Mouse (Mus musculus) right cerebral cortex, adult 18-20 months (tissue): ENCODE data around the gene Dpy19l3.
A peak's percentile ranks its signal among the peaks of the same experiment; 100 is the strongest.

ENCODE experiments used
- DNase-seq: peaks from one replicate; pipeline ENCODE4 v3.0.0; 2022; ENCODE audit warnings: mixed read lengths

Dpy19l3 gene

DNA sequence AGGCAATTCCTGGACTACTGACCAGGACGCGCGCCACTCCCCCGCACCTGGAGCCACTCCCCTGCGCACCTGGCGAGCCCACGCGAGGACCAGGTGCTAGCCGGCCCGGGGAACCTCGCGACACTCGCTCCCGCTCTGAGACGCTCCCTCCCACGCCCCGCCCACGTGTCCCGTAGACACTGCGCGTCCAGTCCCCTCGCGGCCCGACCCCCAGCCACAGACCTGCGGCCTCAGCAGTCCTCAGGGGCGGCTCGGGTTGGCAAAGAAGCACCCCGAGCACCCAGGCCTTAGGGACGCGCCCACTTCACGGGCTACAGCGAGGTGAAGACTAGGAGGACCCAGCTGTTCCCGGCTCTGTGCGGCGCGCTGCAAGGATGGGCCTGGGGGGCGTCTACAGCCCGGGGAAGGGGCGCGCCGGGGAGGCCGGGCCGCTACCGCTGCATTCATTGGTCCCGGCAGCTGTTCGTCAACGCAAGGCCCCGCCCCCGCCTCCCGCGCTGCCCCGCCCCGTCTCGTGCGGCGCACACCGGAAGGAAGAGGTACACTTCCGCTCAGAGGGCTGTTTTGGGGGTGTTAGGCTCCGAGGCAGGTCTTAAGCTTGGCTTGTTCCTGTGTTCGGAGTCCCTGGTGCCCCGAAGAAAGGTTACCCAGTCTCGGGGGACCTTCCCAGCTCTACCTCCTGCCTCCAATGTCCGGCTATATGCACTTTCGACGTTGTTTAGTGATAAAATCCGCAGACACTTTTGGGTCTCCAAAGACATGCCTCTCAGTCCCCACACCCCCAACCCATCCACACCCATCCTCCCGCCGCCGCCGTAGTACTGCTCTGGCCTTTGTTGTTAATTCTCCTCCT is at the start of gene Dpy19l3:
Gene Dpy19l3 (minus strand): TSS at position 422 of the 853 bp plus-strand sequence.
- peak; percentile 86 for DNase-seq

DNA sequence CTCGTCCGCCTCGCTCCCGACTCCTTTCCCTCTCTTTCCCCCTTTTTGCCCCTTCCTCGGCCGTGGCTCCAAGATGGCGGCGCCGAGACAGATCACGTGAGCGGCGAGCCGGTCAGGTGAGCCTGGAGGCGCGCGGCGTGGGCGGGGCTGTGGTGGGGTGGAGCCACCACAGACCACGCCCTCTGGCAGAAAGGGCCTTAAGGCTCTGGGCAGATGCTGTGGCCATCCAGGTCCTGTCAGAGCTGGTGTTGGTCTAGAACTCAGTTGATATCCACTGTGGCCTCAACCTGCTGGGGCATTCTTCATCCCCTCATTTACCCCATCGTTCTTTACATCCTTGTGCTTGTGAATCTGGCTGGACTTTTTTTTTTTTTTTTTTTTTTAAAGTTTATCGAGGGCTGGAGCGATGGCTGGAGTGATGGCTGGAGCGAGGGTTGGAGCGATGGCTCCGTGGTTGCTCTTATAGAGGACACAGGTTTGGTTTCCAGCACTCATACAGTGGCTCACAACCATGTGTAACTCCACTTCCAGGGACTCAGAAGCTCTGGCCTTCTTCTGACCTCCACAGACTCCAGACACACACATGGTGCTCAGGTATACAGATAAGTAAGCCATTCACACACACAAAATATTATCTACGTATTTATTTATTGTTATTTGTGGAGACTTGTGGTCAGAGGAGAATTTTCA is 48.8 kb upstream of the Dpy19l3 start, which contains the start of gene Zfp507:
Gene Zfp507 (minus strand): TSS at position 98 of the 690 bp plus-strand sequence.
- peak; percentile 92 for DNase-seq

DNA sequence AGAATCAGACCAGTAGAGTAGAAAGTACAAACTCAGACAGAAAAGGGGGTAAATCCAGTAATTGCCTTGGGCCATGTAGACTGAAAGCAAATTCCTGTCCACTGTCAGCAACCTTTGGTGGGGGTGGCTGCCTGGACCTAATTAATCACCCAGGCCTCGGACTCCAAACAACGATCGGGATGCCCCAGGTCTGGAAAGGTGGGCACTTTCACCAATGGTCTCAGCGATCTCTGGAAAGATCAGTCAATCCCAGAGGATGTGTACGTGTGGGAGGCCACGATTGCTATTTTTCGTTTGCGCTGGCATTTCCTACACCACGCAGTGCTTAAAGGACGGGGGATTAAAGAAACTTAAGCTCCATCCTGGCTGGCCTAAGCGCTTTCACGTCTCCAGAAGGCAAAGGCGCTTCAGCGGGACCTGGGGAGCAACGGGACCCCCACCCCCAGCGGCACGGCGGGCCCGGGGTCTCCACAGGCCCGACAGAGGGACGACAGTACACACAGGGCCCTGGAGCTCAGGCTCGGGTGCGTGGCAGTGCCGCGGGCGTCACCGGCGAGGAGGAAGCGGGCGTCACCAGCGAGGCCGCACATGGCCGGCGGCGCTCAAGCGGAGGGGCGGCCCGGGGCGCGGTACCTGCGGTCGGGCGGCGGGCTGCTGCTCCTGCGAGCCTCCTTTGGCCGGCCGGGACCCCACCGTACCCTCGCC is 48.1 kb upstream of the Dpy19l3 start:
- DNase-seq = no peak

DNA sequence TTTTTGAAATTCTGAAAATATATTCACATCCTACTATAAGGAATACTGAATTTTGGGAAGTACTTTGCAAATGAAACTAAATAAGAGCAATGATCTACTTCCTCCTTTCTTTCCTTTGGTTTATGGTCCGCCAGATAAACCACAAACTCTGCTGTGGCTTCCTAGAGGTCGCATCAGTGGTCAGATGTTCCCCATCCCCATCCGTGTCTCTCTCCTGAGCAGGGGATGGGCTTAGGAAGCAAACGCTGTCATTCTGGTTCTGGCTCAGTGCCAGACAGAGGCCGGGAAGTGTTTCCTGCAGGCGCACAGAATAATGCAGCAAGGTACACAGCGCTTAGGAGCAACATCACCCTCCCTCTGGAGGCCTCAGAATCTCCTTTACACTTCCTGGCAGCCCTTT is 41.9 kb upstream of the Dpy19l3 start:
- DNase-seq = no peak

DNA sequence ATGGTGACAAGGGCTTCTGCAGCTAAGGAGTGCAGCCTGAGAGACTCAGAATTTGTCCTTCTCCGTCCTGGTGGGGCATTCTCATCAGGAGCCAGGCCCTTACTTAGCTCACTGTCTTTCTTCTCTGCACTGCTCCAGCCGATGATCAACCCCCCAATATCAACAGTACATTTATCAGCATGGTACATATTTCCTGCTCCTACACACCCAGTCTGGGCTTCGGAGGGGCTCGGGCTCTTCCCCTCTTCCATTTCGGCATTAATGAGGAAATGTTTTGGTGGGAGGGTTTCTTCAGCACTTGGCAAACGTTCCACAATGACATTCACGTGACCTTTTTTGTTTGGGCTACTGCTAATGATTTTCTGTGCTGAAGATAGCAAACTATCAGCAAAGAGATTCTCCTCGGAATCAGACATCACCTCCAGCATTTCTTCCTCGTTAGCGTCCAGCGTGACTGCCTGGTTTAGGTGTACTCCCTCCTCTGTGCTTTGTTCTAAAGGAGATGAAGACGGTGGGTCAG is 40.0 kb upstream of the Dpy19l3 start:
- DNase-seq = no peak

DNA sequence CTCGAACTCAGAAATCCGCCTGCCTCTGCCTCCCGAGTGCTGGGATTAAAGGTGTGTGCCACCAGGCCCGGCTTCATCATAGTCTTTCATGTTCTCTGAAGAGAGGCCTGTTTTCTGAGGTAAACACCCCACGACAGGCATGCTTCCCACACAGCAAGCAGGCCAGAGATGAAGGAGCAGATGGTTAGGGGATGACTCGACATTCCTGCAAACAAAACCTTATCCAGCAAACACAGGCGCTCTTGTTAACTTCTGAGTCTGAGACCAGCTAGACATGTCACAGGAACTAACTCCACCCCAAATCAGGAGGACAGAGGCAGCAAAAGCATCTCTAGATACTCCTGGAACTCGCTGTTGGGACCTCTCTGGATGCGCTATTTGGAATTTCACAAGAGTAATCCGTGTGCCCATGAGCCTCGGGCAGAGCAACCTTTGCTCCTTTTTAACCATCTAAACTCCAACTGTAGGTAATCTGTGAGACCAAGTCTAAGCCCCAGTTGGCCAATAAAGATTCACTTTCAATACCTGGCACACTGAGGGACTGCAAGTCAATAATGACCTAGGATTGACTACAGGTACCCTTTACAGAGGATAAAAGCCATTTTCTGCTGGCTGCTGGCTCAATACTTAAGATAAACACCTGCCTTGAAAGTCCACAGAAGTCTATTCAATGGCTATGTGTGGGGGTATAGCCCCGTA is 38.0 kb upstream of the Dpy19l3 start:
- DNase-seq = peak; percentile 63

DNA sequence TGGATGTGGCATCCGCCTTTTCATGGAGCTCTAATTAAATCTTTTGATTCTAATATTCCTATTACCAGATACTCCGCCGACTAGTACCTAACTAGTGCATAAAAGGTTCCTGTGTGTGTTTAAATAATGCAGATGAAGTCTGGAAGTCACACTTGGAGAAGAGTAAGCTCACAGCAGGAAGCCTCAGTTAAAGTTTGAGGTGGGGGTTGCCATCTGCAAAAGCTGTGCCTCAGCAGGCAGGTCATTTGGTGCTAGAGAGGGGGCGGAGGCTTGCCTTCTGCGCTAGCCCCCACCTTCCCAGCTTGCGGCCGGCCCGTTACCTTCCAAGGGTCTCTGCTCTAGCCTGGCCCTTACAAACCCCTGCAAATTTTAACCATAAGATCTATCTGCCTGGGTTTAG is 36.7 kb upstream of the Dpy19l3 start:
- DNase-seq = no peak

DNA sequence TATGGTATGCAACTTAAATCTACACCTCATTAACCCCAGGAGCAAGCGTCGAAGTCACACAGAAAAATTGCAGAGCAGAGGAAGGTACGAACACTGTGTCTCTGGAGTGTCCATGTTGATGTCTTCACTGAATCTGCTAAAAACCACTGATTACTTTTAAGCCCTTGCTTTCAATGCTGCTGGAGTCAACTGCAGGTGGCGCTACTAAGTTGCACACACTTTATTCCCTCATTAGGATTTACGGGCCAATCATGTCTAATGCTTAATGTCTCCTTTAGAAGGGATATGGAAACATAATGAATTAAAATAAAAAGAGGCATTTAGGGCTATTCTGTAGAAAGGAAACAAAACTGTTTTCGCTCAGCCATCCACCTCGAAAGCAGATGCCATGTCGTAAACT is 35.9 kb upstream of the Dpy19l3 start:
- DNase-seq = no peak

DNA sequence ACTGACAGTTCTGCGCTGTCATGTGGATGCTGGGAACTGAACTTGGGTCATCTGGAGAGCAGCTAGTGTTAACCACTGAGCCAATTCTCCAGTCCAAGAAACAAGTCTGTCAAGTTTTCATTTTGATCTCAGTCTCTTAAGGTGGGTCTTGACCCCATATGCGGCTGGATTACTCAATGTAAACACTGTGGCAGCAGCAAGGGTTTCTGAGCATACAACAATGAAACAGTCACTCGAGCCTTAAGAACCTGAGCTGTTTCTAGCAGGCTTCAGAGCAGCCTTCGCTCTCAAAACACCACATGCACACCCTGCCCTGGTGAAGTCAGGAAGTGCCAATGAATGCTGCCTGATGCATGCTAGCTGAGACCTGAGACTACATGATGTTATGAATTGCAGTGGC is 31.3 kb upstream of the Dpy19l3 start:
- no peak for DNase-seq

DNA sequence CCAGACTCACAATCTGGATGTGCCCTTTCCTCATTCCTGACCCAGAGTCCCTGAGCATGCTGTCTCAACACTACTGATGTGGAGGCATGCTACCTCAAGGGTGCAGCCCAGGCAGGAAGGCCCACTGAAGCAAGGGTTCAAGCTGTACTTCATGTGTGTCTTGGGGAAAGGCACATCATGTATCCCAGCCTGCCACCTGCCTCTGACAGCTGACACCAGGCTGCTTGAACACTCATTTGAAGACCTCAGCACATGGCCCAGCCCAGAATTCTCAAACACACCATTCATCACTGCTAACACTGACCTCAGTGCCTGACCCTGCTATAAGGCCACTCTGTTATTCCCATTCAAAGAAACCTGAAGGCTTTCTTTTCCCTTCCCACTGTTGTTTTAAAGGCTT is 28.0 kb upstream of the Dpy19l3 start:
- DNase-seq = no peak

DNA sequence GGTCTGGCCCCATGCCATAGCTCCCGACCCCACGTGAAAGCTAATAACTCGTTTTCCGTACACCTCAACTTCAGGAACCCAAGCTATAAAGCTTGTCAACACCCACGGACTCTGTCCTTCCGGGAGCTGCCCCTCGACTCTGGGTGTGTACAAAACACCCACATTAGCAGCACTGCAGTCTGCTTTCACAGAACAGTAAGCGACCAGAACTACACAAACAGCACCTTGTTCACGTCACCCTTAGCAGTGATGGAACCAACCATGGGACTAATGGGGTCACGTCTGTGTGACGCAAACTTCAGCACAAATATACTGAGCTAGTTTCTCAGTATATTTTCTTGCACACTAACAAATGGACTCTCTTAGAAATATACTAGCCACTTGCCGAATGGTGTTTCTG is 19.9 kb upstream of the Dpy19l3 start:
- no peak for DNase-seq

DNA sequence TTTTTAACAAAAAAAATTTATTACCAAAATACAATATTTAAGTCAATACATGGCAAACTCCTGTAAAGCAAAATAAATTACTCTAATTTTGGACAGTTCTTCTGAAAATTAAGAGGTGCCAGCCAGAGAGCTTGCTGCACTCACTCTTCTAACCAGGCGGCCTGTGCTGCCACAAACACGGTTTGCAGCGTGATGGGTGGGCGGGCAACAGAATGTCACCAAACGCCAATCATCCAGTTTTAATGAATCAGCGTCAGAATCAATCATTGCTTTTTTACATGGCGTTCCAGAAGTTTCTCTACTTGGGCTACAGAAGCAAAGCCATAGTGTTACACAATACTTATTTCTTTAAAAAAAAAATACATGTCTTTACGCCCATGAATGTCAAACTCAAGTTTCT is 18.1 kb upstream of the Dpy19l3 start:
- no peak for DNase-seq

DNA sequence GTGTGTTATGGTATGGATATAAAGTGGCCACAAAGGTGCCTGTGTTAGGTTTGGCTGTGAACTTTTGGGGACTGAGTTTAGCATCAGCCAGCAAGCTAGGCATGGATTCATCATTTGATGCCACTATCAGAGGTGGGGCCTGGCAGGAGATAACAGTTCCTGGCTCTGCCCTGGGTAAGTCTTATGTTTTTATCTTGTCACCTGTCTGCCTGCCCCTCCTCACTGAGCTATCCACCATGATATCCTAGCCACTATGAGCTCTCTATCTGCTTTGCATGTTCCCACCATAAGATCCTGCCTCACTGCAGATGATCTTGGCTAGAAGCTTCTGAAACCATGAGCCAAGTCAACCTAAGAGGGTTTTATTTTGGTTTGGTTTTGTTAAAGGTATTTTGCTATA is 16.9 kb upstream of the Dpy19l3 start:
- DNase-seq = no peak

DNA sequence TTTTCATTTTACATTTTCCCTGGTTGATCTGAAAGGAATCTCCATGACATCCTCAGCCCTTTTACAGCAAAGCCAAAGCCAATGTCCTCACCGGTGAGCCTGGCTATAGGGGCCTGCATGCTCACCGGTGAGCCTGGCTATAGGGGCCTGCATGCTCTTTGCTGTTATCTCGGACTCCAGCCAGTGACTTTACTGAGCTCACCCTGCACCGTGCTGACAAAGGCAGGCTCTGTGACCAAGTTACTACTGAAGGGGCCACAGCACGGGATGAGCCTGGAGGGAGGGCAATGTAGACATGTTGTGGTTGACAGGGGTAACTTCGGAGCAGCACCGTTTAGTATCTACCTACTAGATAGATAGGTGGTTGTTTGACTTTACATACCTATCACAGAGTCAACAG is 15.9 kb upstream of the Dpy19l3 start:
- DNase-seq = no peak

DNA sequence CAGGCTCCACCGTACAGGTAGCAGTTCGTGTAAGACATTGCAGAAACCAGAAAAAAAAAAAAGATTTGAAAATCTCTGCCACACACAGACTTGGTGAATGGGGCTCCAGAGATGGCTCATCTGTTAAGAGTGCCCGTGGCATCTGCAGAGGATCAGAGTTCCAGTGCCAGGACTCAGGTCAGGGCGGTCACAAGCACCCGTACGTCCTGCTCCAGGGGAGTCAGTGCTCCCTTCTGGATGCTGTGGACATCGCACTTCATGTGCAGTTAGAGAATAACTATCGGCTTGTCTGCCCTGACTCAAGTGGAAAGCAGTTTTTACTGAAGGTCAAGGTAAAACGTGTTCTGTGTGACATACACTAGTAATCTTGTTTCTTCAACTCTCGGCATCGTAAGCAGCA is 10.2 kb upstream of the Dpy19l3 start:
- no peak for DNase-seq

DNA sequence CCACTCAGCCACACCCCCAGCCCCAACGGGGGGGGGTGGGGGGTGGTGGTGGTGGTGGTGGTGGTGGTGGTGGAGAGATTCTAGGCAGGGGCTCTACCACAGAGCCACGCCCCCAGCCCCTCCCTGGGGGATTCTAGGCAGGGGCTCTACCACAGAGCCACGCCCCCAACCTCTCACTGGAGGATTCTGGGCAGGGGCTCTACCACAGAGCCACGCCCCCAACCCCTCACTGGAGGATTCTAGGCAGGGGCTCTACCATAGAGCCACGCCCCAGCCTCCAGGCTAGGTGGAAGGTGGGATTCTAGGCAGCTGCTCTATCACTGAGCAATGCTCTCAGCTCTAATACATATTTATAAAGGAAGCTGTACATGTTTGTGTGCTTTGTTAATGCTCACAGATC is 7.5 kb upstream of the Dpy19l3 start:
- no peak for DNase-seq

DNA sequence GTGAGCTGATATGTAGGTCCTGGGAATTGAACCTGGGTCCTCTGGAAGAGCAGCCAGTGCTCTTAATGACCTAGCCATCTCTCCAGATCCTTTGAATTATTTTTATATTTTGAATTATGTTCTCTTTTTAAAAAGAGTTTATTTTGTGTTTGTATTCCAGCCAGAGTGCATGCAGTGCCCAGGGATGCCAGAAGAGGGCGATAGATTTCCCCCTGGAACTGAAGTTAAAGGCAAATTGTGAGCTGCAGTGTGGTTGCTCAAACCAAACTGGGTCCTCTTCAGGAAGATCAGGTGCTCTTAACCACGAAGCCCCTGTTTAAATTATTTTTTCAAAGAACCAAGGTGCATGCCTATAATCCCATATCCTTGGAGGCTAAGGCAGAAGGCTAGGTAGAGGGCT is 5.3 kb upstream of the Dpy19l3 start:
- DNase-seq = no peak

DNA sequence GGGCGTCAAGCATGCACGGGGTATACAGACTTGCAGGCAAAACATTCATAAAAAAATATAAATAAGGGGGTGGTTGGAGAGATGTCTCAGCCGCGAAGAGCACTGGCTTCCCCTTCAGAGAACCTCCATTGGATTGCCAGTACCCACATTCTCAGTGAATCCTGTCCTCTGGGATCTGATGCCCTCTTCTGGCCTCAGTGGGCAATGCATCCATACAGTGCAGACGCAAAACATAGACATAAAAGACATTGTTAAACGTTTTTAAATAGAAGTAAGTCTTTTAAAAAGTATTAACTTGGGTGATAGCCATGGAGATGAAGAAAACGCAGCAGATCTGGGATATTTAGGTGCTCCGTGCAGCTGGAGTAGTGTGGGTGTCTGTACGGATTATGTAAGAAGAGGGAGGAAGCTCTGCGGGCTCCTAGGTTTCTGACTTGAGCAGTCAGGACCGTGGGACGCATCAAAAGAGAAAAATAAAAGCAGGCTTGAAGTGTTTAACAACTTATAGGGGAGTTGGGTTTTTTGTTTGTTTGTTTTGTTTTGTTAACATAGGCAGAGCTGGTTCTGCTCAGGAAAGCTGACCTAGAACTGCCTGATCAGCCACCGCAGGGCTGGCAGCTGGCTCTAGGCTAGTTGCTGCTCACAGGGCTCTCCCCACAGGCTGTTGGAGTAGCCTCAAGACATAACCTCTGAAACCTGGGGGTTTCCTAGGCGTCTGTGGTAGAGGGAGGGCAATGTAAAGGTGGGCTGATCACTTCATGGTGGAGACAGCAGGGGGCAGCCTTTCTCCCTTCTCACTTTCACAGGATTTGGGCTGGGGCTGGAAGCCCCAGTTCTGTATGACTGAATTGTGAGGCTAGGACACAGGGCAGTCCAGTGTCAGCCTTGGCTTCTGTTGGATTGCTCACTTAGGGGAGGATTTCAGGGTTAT is 2.5 kb upstream of the Dpy19l3 start:
- DNase-seq = peak; percentile 64

DNA sequence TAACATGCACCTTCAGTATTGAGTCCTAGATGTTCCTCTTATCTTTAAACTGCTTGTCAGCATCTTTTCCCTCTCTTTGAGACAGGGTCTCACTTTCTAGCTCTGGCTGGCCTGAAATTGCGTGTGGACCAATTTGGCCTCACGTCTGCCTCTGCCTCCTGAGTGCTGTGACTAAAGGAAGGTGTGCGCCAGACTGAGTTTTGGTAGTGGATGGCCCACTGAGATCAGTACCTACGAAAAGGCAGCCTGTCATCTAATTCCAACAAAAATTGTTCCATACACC is 573 bp upstream of the Dpy19l3 start:
- DNase-seq = no peak

DNA sequence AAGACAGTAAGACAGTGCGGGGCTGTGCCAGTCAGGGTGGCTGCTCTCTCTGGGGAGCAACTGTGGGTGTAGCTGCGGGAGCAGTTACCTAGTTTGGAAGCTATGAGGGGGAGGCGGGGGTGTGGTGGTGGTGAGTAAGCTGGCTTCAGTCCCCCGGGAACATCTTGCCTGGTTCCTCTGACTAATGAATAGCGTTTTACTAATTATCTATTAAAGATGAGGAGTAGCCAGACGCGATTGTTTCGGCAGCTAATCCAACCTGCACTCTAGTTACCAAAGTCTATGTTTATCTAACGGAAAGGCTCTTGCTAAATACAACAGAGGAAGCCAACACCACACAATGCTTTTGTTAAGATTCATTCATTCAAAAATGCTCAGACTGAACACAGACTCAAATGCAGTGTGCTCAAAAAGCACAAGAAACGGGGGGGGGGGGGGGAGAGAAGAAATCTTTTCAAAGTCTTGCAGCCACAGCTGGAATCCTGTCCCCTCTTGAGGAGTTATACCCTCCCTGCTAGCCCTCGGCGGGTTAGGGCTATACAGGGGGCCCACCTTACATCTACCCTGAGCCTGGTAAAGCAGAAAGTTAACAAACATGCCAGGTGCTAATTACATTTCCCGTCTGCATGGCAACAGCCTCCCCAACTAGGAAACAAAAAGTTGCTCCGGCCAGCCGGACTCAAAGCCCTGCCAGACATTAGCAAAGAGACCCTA is 778 bp downstream of the Dpy19l3 start:
- DNase-seq = peak; percentile 80

DNA sequence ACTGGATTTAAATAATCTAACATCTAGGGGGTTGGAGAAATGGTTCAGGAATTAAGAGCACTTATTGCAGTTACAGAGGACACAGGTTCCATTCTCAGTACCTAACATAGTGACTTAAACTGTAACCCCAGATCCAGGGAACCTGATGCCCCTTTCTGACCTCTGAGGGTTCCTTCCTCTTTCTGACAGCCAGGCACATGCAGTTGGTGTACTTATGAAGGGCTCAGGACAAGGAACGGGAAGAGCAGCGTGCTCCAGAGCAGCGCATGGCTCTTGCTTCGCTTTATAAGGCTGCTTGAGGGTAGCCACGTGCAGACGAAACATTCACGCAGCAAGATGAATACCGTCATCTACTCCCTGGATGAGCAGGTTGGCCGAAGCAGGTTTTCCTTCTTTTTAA is 3.4 kb downstream of the Dpy19l3 start:
- DNase-seq = no peak
